Mouse (Mus musculus) kidney, adult 2 months (tissue): ENCODE measurements around the gene Armc9. TPM values are rescaled to one million over a fixed set of nuclear protein-coding genes. Genes with fewer than 3 reads are reported as not detected.

Experiments
- DNase-seq: peaks from one replicate; pipeline ENCODE4 v3.0.0; 2021
- H3K27ac ChIP-seq: fragments of 200-500 bp; 2 replicates; pipeline ENCODE4 v1.5.1; 2012; ENCODE audit warnings: low read depth, low read length, control low read depth, inconsistent platforms; ENCODE audit not compliant: insufficient read depth
- H3K27me3 ChIP-seq: fragments of 200-500 bp; replicated peaks from 2 replicates; pipeline ENCODE4 v1.6.1; 2012; ENCODE audit warnings: mild to moderate bottlenecking, moderate library complexity, low read length, inconsistent platforms; ENCODE audit not compliant: control insufficient read depth, insufficient read depth
- H3K36me3 ChIP-seq: fragments of 200-500 bp; 2 replicates; pipeline ENCODE4 v1.6.1; 2012; ENCODE audit warnings: mild to moderate bottlenecking, moderate library complexity, low read length, inconsistent platforms; ENCODE audit not compliant: control insufficient read depth, insufficient read depth
- H3K4me1 ChIP-seq: fragments of 200-500 bp; 2 replicates; pipeline ENCODE4 v1.6.1; 2011; ENCODE audit warnings: low read length; ENCODE audit not compliant: control insufficient read depth, insufficient read depth
- H3K4me3 ChIP-seq: fragments of 200-500 bp; 2 replicates; pipeline ENCODE4 v1.5.1; 2011; ENCODE audit warnings: mild to moderate bottlenecking, low read depth, low read length, control low read depth; ENCODE audit not compliant: insufficient read depth
- CTCF ChIP-seq: fragments of 200-500 bp; conservative IDR thresholded peaks from 2 replicates; pipeline ENCODE4 v1.5.1; 2011; ENCODE audit warnings: low read depth, mild to moderate bottlenecking, control low read depth, low read length, moderate library complexity, mixed read lengths; ENCODE audit not compliant: insufficient read depth, insufficient read length
- POLR2A ChIP-seq: fragments of 200-500 bp; IDR thresholded peaks from one replicate; pipeline ENCODE4 v1.6.1; 2011; ENCODE audit warnings: low read depth, low read length, control low read depth
- WGBS: fragments of 180-500 bp; shearing (Covaris S2); methylation state at CpG from one replicate; pipeline ENCODE4 v1.1.7; 2018; 5-methylcytosine and 5-hydroxymethylcytosine counted together
- polyA plus RNA-seq: library from polyadenylated mRNA; depleted of rRNA; stranded (reverse); fragments of >200 nt; gene quantifications from 2 replicates; pipeline ENCODE4 v1.2.3, GENCODE M21; 2012

Gene Armc9
- polyA plus RNA-seq, 1 experiment = 7.4 TPM

- DNase-seq = peak; percentile 79
- Histone ChIP-seq H3K4me1 (peaks cover 7% of the 10 kb centered on the region; the same call in 1 of the 2 replicates), H3K27me3 (no peaks in the 10 kb centered on the region), H3K36me3 (no peaks in the 10 kb centered on the region), H3K27ac (no peak overlapping the region), H3K4me3 (no peak overlapping the region)
- peak; percentile 97; the same call in 1 of the 2 replicates for TF ChIP-seq CTCF
- no peak for TF ChIP-seq POLR2A
- 0% methylated on average over 1 of the region's 1 CpGs for WGBS
These were observed 59.6 kb downstream of the Armc9 start for GRCm38 (mm10) chr1:86214158-86214557.

- no peak for DNase-seq
- Histone ChIP-seq H3K4me1 (peaks cover 7% of the 10 kb centered on the region; the same call in 1 of the 2 replicates), H3K27me3 (no peaks in the 10 kb centered on the region), H3K27ac (no peak overlapping the region), H3K4me3 (no peak overlapping the region), H3K36me3 (no peaks in the 10 kb centered on the region)
- 96% methylated on average over 1 of the region's 1 CpGs for WGBS
- TF ChIP-seq POLR2A = no peak
- TF ChIP-seq CTCF = no peak
These were observed 60.7 kb downstream of the Armc9 start for GRCm38 (mm10) chr1:86215297-86215696.

GRCm38 (mm10) chr1:86216412-86216811 lies 61.8 kb downstream of the Armc9 start:
- Histone ChIP-seq H3K27ac (no peak overlapping the region), H3K4me1 (peaks cover 7% of the 10 kb centered on the region; the same call in 1 of the 2 replicates), H3K36me3 (no peaks in the 10 kb centered on the region), H3K4me3 (no peak overlapping the region), H3K27me3 (no peaks in the 10 kb centered on the region)
- TF ChIP-seq POLR2A (no peak), CTCF (no peak)
- no peak for DNase-seq
- WGBS = 71% methylated on average over 5 of the region's 5 CpGs

- Histone ChIP-seq H3K36me3 (no peaks in the 10 kb centered on the region), H3K4me1 (peaks cover 7% of the 10 kb centered on the region; the same call in 1 of the 2 replicates), H3K4me3 (no peak overlapping the region), H3K27ac (no peak overlapping the region), H3K27me3 (no peaks in the 10 kb centered on the region)
- TF ChIP-seq POLR2A (no peak), CTCF (no peak)
- DNase-seq = peak; percentile 8
- WGBS = 24% methylated on average over 6 of the region's 6 CpGs
These were observed 63.4 kb downstream of the Armc9 start for GRCm38 (mm10) chr1:86217976-86218375.

GRCm38 (mm10) chr1:86225195-86225594 lies 70.6 kb downstream of the Armc9 start:
- DNase-seq = no peak
- no peaks in the 10 kb centered on the region for H3K36me3 ChIP-seq
- WGBS = 83% methylated on average over 6 of the region's 6 CpGs
- no peak overlapping the region for H3K4me3 ChIP-seq
- H3K27me3 ChIP-seq = no peaks in the 10 kb centered on the region
- TF ChIP-seq POLR2A (no peak), CTCF (no peak)
- H3K4me1 ChIP-seq = no peaks in the 10 kb centered on the region
- H3K27ac ChIP-seq = no peak overlapping the region

- no peaks in the 10 kb centered on the region for H3K27me3 ChIP-seq
- no peaks in the 10 kb centered on the region for H3K36me3 ChIP-seq
- no peak for TF ChIP-seq CTCF
- TF ChIP-seq POLR2A = no peak
- 79% methylated on average over 8 of the region's 8 CpGs for WGBS
- no peak overlapping the region for H3K4me3 ChIP-seq
- H3K4me1 ChIP-seq = no peaks in the 10 kb centered on the region
- no peak overlapping the region for H3K27ac ChIP-seq
- DNase-seq = no peak
These were observed 74.1 kb downstream of the Armc9 start for GRCm38 (mm10) chr1:86228653-86229052.

- Histone ChIP-seq H3K36me3 (no peaks in the 10 kb centered on the region), H3K4me1 (no peaks in the 10 kb centered on the region), H3K27me3 (no peaks in the 10 kb centered on the region), H3K4me3 (no peak overlapping the region), H3K27ac (no peak overlapping the region)
- TF ChIP-seq POLR2A (no peak), CTCF (no peak)
- 85% methylated on average over 9 of the region's 9 CpGs for WGBS
- peak; percentile 10 for DNase-seq
These were observed 74.7 kb downstream of the Armc9 start for GRCm38 (mm10) chr1:86229184-86229829.

- Histone ChIP-seq H3K4me3 (no peak overlapping the region), H3K27me3 (no peaks in the 10 kb centered on the region), H3K36me3 (no peaks in the 10 kb centered on the region), H3K27ac (no peak overlapping the region), H3K4me1 (no peaks in the 10 kb centered on the region)
- no peak for TF ChIP-seq CTCF
- 81% methylated on average over 5 of the region's 5 CpGs for WGBS
- no peak for DNase-seq
These were observed 78.1 kb downstream of the Armc9 start for GRCm38 (mm10) chr1:86232631-86233030.
